Mouse (Mus musculus) layer of hippocampus, adult 2 months (tissue): ENCODE results near the gene Osbpl10. TPM values are rescaled to one million over a fixed set of nuclear protein-coding genes. Genes with fewer than 3 reads are reported as not detected.
"Not testable (repeated sequence)": the region's sequence is repeated elsewhere in the genome, so short reads cannot be mapped to it uniquely, and the experiment has no call there.

ENCODE experiments used
- DNase-seq, 2 experiments: peaks; one replicate each; pipeline ENCODE4 v3.0.0; 2022; ENCODE audit warnings: low spot score in 2 of 2
- H3K27ac ChIP-seq: fragments of 200-600 bp; 2 replicates; pipeline ENCODE4 v1.8.1; 2022
- H3K4me3 ChIP-seq: fragments of 200-600 bp; 2 replicates; pipeline ENCODE4 v1.8.1; 2022; ENCODE audit warnings: mild to moderate bottlenecking
- CTCF ChIP-seq: fragments of 200-600 bp; conservative IDR thresholded peaks from 2 replicates; pipeline ENCODE4 v1.8.1; 2022; ENCODE audit warnings: antibody characterized with exemption, mild to moderate bottlenecking, moderate library complexity
- total RNA-seq, 2 experiments: library from RNA; stranded (reverse); gene quantifications; 2 replicates each; pipeline ENCODE4 v1.2.3; 2021

Gene Osbpl10
- total RNA-seq, 2 experiments from 2014 or later = 19.0 to 19.5 TPM

- no peak for TF ChIP-seq CTCF
- Histone ChIP-seq H3K4me3 (no peak overlapping the region), H3K27ac (no peak overlapping the region)
- no peak for DNase-seq
These were observed 23.0 kb upstream of the Osbpl10 start for GRCm38 (mm10) chr9:114955340-114955739.

GRCm38 (mm10) chr9:114956945-114957344 lies 21.4 kb upstream of the Osbpl10 start:
- peak; percentile 86 for TF ChIP-seq CTCF
- H3K27ac ChIP-seq = no peak overlapping the region
- DNase-seq = no peak

GRCm38 (mm10) chr9:114960043-114960789 lies 18.2 kb upstream of the Osbpl10 start:
- no peak for DNase-seq
- no peak for TF ChIP-seq CTCF
- H3K27ac ChIP-seq = no peak overlapping the region
- no peak overlapping the region for H3K4me3 ChIP-seq

More at GRCm38 (mm10) chr9:114956945-114957344, 21.4 kb upstream of the Osbpl10 start:
- no peak overlapping the region for H3K4me3 ChIP-seq

- DNase-seq = no peak
- TF ChIP-seq CTCF = no peak
- Histone ChIP-seq H3K27ac (no peak overlapping the region), H3K4me3 (no peak overlapping the region)
These were observed 17.5 kb upstream of the Osbpl10 start for GRCm38 (mm10) chr9:114960844-114961243.

GRCm38 (mm10) chr9:114964093-114964492 lies 14.3 kb upstream of the Osbpl10 start:
- Histone ChIP-seq H3K4me3 (no peak overlapping the region), H3K27ac (no peak overlapping the region)
- no peak for TF ChIP-seq CTCF
- no peak for DNase-seq

- not testable (repeated sequence) for H3K4me3 ChIP-seq, H3K27ac ChIP-seq, DNase-seq
These were observed 12.1 kb upstream of the Osbpl10 start for GRCm38 (mm10) chr9:114966286-114966685.

- H3K4me3 ChIP-seq = peak overlapping the region; percentile 82
- peak; percentile 30 to 32 for DNase-seq
These were observed 698 bp upstream of the Osbpl10 start for GRCm38 (mm10) chr9:114977461-114978280.

GRCm38 (mm10) chr9:114979969-114980368 lies 1.6 kb downstream of the Osbpl10 start:
- Histone ChIP-seq H3K4me3 (no peak overlapping the region; the same call in 1 of the 2 replicates), H3K27ac (no peak overlapping the region)
- no peak for TF ChIP-seq CTCF
- DNase-seq = no peak

More at GRCm38 (mm10) chr9:114977461-114978280, 698 bp upstream of the Osbpl10 start:
- H3K27ac ChIP-seq = peak overlapping the region; percentile 96
- no peak for TF ChIP-seq CTCF

GRCm38 (mm10) chr9:114982689-114983360 lies 4.5 kb downstream of the Osbpl10 start, which contains the start of gene Rps27rt:
TSS of gene Rps27rt (minus strand) at chr9:114982739.
- H3K27ac ChIP-seq = no peak within 1 kb of the TSS
- TF ChIP-seq CTCF = no peak
- no peak within 1 kb of the TSS for H3K4me3 ChIP-seq
- peak in 1 of 2 experiments; percentile 18 for DNase-seq

- H3K27ac ChIP-seq = no peak overlapping the region
- no peak for DNase-seq
- no peak for TF ChIP-seq CTCF
- H3K4me3 ChIP-seq = no peak overlapping the region
These were observed 7.4 kb downstream of the Osbpl10 start for GRCm38 (mm10) chr9:114985741-114986140.

GRCm38 (mm10) chr9:114986361-114986760 lies 8.0 kb downstream of the Osbpl10 start:
- DNase-seq = peak in 1 of 2 experiments; percentile 24
- peak overlapping the region; percentile 18; the same call in 1 of the 2 replicates for H3K27ac ChIP-seq
- TF ChIP-seq CTCF = no peak
- no peak overlapping the region for H3K4me3 ChIP-seq

GRCm38 (mm10) chr9:114988029-114988428 lies 9.7 kb downstream of the Osbpl10 start:
- Histone ChIP-seq H3K4me3 (no peak overlapping the region), H3K27ac (no peak overlapping the region)
- no peak for TF ChIP-seq CTCF
- DNase-seq = no peak
